In the genomic region with DNA sequence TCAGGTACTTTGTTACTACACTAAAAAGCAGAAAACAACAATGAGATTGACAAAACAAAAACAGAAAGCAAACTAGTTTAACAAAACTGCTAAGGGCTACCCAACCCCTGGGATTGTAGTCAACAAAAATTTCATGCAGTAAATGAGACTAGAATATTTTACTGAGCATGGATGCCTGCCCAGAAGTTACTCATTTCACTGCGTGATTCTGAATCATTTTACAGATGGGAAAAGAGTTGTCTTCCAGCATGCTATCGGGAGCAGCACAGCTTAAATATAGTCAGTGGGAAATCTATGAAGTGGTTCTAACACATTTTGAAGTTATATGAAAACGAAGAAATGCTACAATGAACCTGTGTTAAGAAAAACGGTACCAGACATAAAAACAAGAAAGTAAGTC, we compare ENCODE assay signal across 24 mouse cellular contexts.
DNase-seq lines count a peak whose midpoint lies in the region; ATAC-seq and TF ChIP-seq lines count a peak whose summit lies in the region.
"Had no signal": no experiment of that assay in that cellular context is flagged by ENCODE, and none has a peak within 500 bp of the region (broad histone marks: within the 10 kb centered on the region; RNA-seq: fewer than 3 reads in every experiment).

No protein-coding gene starts in this region.

- H3K4me3 ChIP-seq in forebrain, embryonic 16.5 days (replicated peaks; ENCODE audit: low read length), result no peak overlapping the region
- no peak overlapping the region for H3K4me3 ChIP-seq in forebrain, embryonic 12.5 days (replicated peaks)
- H3K4me3 ChIP-seq in layer of hippocampus, adult 2 months, result no peak overlapping the region
- no peak overlapping the region for H3K4me3 ChIP-seq in myocyte
- H3K4me3 ChIP-seq in kidney, embryonic 15.5 days (replicated peaks), result no peak overlapping the region
- no peak overlapping the region for H3K4me3 ChIP-seq in midbrain, embryonic 16.5 days (ENCODE audit: low read depth, low read length)
- H3K4me3 ChIP-seq: embryonic facial prominence, embryonic 12.5 days; forebrain, embryonic 13.5 days; hindbrain, embryonic 10.5 days; intestine, embryonic 15.5 days; limb, embryonic 10.5 days; liver, embryonic 15.5 days; midbrain, embryonic 15.5 days had no signal

- peak; percentile 92 for DNase-seq in NIH3T3 (ENCODE audit: low read depth)
- peak; percentile 55 to 71 for DNase-seq in layer of hippocampus, adult 2 months (ENCODE audit: low spot score in 2 of 2)
- DNase-seq: cerebellum, postnatal 25 days; gastrocnemius, postnatal 14 days; kidney, postnatal 10 days; lung, postnatal 36 days; retina, postnatal 1 day; thymus, adult 18-20 months had no signal

- TF ChIP-seq POLR2A in myocyte (IDR thresholded peaks at IDR 0.05; ENCODE audit: insufficient read length, low read depth), result no peak

- peak; percentile 31; the same call in 1 of the 2 replicates for ATAC-seq in forebrain, embryonic 16.5 days
- no peak for ATAC-seq in forebrain, embryonic 12.5 days (ENCODE audit: low FRiP score)
- no peak for ATAC-seq in kidney, embryonic 15.5 days (replicated peaks; ENCODE audit: low FRiP score)
- ATAC-seq in megakaryocyte progenitor cell, adult 5-6 weeks (replicated peaks; ENCODE audit: poor library complexity), result no peak
- ATAC-seq in midbrain, embryonic 16.5 days, result no peak
- ATAC-seq: activated CD4-positive, CD25-positive, alpha-beta regulatory T cell, adult 4 months; forebrain, embryonic 13.5 days; intestine, embryonic 15.5 days; midbrain, embryonic 15.5 days had no signal

- H3K9me3 ChIP-seq in forebrain, embryonic 16.5 days (ENCODE audit: control insufficient read depth, low read length), result no peaks in the 10 kb centered on the region
- H3K9me3 ChIP-seq in forebrain, embryonic 12.5 days, result no peaks in the 10 kb centered on the region
- H3K9me3 ChIP-seq in kidney, embryonic 15.5 days (replicated peaks), result no peaks in the 10 kb centered on the region
- no peaks in the 10 kb centered on the region for H3K9me3 ChIP-seq in midbrain, embryonic 16.5 days (replicated peaks; ENCODE audit: control insufficient read depth, low read length, poor library complexity, severe bottlenecking)
- H3K9me3 ChIP-seq: embryonic facial prominence, embryonic 12.5 days; forebrain, embryonic 13.5 days; G1E; hindbrain, embryonic 10.5 days; intestine, embryonic 15.5 days; limb, embryonic 10.5 days; liver, embryonic 15.5 days; midbrain, embryonic 15.5 days had no signal

- 84% methylated on average over 4 of the region's 4 CpGs for WGBS in forebrain, embryonic 16.5 days
- 90% methylated on average over 4 of the region's 4 CpGs for WGBS in forebrain, embryonic 12.5 days
- WGBS in kidney, embryonic 15.5 days, result 84% methylated on average over 4 of the region's 4 CpGs
- WGBS in midbrain, embryonic 16.5 days, result 91% methylated on average over 4 of the region's 4 CpGs

- H3K79me2 ChIP-seq in myocyte (ENCODE audit: control insufficient read depth, insufficient read depth), result no peaks in the 10 kb centered on the region

- H3ac ChIP-seq in myocyte (ENCODE audit: control insufficient read depth, insufficient read length), result no peak overlapping the region

- H3K27ac ChIP-seq in forebrain, embryonic 16.5 days (ENCODE audit: low read length), result no peak overlapping the region
- H3K27ac ChIP-seq in forebrain, embryonic 12.5 days, result no peak overlapping the region
- no peak overlapping the region for H3K27ac ChIP-seq in layer of hippocampus, adult 2 months
- H3K27ac ChIP-seq in kidney, embryonic 15.5 days, result no peak overlapping the region
- H3K27ac ChIP-seq in midbrain, embryonic 16.5 days (ENCODE audit: low read length), result no peak overlapping the region
- H3K27ac ChIP-seq: embryonic facial prominence, embryonic 12.5 days; forebrain, embryonic 13.5 days; hindbrain, embryonic 10.5 days; intestine, embryonic 15.5 days; limb, embryonic 10.5 days; liver, embryonic 15.5 days; midbrain, embryonic 15.5 days had no signal

- no peaks in the 10 kb centered on the region for H3K36me3 ChIP-seq in forebrain, embryonic 16.5 days (ENCODE audit: control insufficient read depth, insufficient read depth)
- no peaks in the 10 kb centered on the region for H3K36me3 ChIP-seq in forebrain, embryonic 12.5 days (replicated peaks)
- no peaks in the 10 kb centered on the region for H3K36me3 ChIP-seq in myocyte (ENCODE audit: control insufficient read depth, insufficient read depth)
- no peaks in the 10 kb centered on the region for H3K36me3 ChIP-seq in kidney, embryonic 15.5 days
- H3K36me3 ChIP-seq in midbrain, embryonic 16.5 days (ENCODE audit: control insufficient read depth, insufficient read depth, low read length), result no peaks in the 10 kb centered on the region
- H3K36me3 ChIP-seq: embryonic facial prominence, embryonic 12.5 days; G1E; hindbrain, embryonic 10.5 days; intestine, embryonic 15.5 days; limb, embryonic 10.5 days; liver, embryonic 15.5 days; midbrain, embryonic 15.5 days had no signal

- no peaks in the 10 kb centered on the region for H3K4me1 ChIP-seq in forebrain, embryonic 16.5 days (replicated peaks; ENCODE audit: control insufficient read depth, insufficient read depth, low read length)
- no peaks in the 10 kb centered on the region for H3K4me1 ChIP-seq in forebrain, embryonic 12.5 days
- no peaks in the 10 kb centered on the region for H3K4me1 ChIP-seq in kidney, embryonic 15.5 days
- H3K4me1 ChIP-seq in midbrain, embryonic 16.5 days (ENCODE audit: control insufficient read depth, insufficient read depth, low read length), result no peaks in the 10 kb centered on the region
- H3K4me1 ChIP-seq: embryonic facial prominence, embryonic 12.5 days; forebrain, embryonic 13.5 days; hindbrain, embryonic 10.5 days; intestine, embryonic 15.5 days; limb, embryonic 10.5 days; liver, embryonic 15.5 days; midbrain, embryonic 15.5 days had no signal

- no peaks in the 10 kb centered on the region for H3K27me3 ChIP-seq in forebrain, embryonic 16.5 days (replicated peaks; ENCODE audit: control insufficient read depth, insufficient read depth, low read length)
- no peaks in the 10 kb centered on the region for H3K27me3 ChIP-seq in forebrain, embryonic 12.5 days
- no peaks in the 10 kb centered on the region for H3K27me3 ChIP-seq in myocyte (ENCODE audit: control insufficient read depth, insufficient read depth, insufficient read length)
- no peaks in the 10 kb centered on the region for H3K27me3 ChIP-seq in kidney, embryonic 15.5 days
- H3K27me3 ChIP-seq in midbrain, embryonic 16.5 days (ENCODE audit: control insufficient read depth, insufficient read depth, low read depth, low read length), result no peaks in the 10 kb centered on the region
- H3K27me3 ChIP-seq: embryonic facial prominence, embryonic 12.5 days; forebrain, embryonic 13.5 days; intestine, embryonic 15.5 days; liver, embryonic 15.5 days; midbrain, embryonic 15.5 days had no signal

- H3K4me2 ChIP-seq in forebrain, embryonic 16.5 days (ENCODE audit: low read length), result no peak overlapping the region
- no peak overlapping the region for H3K4me2 ChIP-seq in forebrain, embryonic 12.5 days
- peak overlapping the region; percentile 49 for H3K4me2 ChIP-seq in myocyte (ENCODE audit: low read depth)
- no peak overlapping the region for H3K4me2 ChIP-seq in kidney, embryonic 15.5 days
- no peak overlapping the region for H3K4me2 ChIP-seq in midbrain, embryonic 16.5 days (ENCODE audit: low read length)
- H3K4me2 ChIP-seq: embryonic facial prominence, embryonic 12.5 days; forebrain, embryonic 13.5 days; heart, embryonic 11.5 days; intestine, embryonic 15.5 days; liver, embryonic 15.5 days; midbrain, embryonic 15.5 days had no signal

- H3K9ac ChIP-seq in forebrain, embryonic 16.5 days (replicated peaks; ENCODE audit: low read depth, low read length), result no peak overlapping the region
- H3K9ac ChIP-seq in forebrain, embryonic 12.5 days, result no peak overlapping the region
- H3K9ac ChIP-seq in kidney, embryonic 15.5 days, result no peak overlapping the region
- no peak overlapping the region for H3K9ac ChIP-seq in midbrain, embryonic 16.5 days (ENCODE audit: low read depth, low read length)
- H3K9ac ChIP-seq: embryonic facial prominence, embryonic 12.5 days; forebrain, embryonic 13.5 days; intestine, embryonic 15.5 days; liver, embryonic 15.5 days; midbrain, embryonic 15.5 days had no signal

- TF ChIP-seq CTCF in layer of hippocampus, adult 2 months (conservative IDR thresholded peaks at IDR 0.05), result no peak

TF ChIP-seq in myocyte, 11 proteins besides CTCF, POLR2A, EP300 and RAD21:
- TF ChIP-seq CEBPB (IDR thresholded peaks at IDR 0.05; ENCODE audit: insufficient read depth, poor library complexity, severe bottlenecking), result no peak
